Mouse (Mus musculus): ENCODE results near the gene 5330417C22Rik. TPM values are rescaled to one million over a fixed set of nuclear protein-coding genes. Genes with fewer than 3 reads are reported as not detected.
"Not testable (repeated sequence)": the region's sequence is repeated elsewhere in the genome, so short reads cannot be mapped to it uniquely, and the experiment has no call there.

5330417C22Rik gene
- total RNA-seq, 2 experiments from 2014 or later = 1.7 to 1.8 TPM

DNA sequence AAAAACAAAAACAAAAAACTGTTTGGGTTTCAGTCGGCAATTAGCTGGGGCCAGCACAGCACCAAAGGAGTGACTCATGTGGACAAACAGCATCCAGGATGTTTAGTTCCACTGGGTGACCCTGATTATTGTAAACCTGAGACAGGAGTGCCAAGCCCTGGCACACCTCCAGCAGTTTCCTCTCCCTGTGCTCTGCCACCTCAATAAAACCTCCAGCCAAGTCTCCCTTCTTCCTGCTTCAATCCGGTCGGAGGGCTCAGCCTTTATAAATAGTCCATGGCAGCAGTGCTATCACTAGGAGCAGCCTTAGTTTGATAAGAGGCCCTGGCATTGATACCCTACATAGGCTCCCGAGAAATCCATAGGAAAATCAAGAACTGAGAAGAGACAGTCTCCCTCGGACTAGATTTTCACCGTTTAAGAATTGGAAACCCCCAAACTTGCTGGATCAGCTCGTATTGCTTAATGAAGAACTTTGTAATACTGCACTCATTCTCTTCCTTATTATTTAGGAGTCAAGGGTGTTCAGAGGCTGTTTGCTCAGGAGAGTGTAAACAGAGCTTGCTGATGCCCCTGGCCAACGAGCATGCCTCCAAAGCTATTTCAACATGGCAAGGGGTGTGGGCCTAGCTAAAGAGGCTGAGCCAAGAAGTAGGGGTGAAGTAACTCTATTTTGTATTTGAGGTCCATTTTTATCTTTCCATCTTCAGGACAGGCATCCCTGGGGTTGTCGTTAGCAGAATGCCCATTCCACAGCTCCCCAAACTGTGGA, 3.0 kb downstream of the 5330417C22Rik start:
- peak; percentile 68 for DNase-seq

- no peak for DNase-seq
These were observed 7.8 kb downstream of the 5330417C22Rik start for GRCm38 (mm10) chr3:108528489-108528888.

DNA sequence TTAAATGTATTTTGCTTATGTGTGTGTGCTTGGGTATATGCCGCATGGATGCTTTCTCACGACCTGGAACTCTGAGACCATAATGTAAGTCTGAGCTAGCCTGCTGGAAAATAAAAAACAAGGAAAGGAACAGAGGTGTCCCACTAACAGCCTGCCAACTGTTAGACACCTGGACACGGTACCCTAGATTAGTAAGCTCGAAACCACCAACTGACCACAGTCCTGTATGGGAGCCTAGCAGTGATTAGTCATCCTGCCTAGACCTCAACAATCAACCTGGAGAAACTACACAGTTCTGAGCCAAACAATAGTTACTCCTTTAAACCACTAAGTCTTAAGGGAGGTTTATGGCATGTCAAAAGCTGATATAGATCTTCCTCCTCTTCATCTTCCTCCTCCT, 12.9 kb downstream of the 5330417C22Rik start:
- no peak for DNase-seq

- no peak for DNase-seq
These were observed 18.1 kb downstream of the 5330417C22Rik start for GRCm38 (mm10) chr3:108518276-108518675.

DNA sequence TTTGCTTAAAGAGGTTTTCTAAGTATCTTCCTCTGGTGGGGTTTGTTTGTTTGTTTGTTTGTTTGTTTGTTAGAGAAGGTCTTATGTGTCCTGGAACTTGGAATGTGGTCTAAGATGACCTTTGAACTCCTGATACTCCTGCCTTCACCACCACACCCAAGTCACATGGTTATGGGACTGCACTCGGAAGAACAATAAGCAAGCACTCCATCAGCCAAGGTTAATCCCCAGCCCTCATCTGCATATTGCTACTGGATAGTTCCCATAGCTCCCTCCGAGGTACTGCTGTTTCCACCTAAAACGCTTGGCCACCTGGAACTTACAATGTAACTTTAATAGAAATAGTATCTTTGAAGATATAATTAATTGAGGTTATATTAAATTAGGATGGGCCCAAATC, 22.9 kb downstream of the 5330417C22Rik start:
- DNase-seq = no peak

DNA sequence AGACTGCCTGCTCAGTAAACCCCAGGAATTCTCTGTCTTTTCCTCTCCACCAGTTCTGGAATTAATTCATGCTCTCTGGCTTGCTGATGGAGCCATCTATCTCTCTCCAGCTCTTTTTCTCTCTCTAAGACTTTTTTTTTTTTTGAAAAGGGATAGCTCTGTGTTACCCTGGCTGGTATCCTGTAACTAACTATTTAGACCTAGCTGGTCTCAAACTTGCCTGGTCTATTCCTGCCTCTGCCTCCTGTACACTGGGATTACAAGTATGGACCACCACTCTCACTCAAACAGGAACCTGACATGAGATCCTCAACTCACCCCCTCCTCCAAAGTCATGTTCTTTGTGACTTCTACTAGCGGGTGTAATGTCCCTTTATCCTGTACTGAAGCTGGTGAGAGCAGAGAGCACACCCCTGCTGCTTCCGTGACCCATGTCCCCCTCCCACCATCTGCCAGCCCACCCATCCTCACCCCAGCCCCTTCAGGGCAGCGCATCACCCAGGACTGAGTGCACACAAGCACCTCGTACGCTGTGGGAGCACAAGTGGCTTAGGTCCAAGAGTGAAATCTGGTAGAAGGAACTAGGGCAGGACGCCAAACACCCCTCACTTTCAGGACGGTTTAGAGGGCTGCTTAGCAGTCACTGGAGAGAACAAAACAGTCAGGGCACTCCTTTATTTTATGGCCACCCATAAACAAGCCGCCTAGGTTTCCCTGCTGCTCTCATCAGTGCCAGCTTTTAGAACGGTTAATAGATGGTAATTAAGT, 25.4 kb downstream of the 5330417C22Rik start:
- DNase-seq = no peak

GRCm38 (mm10) chr3:108510156-108510555, 26.2 kb downstream of the 5330417C22Rik start:
- DNase-seq = no peak

DNA sequence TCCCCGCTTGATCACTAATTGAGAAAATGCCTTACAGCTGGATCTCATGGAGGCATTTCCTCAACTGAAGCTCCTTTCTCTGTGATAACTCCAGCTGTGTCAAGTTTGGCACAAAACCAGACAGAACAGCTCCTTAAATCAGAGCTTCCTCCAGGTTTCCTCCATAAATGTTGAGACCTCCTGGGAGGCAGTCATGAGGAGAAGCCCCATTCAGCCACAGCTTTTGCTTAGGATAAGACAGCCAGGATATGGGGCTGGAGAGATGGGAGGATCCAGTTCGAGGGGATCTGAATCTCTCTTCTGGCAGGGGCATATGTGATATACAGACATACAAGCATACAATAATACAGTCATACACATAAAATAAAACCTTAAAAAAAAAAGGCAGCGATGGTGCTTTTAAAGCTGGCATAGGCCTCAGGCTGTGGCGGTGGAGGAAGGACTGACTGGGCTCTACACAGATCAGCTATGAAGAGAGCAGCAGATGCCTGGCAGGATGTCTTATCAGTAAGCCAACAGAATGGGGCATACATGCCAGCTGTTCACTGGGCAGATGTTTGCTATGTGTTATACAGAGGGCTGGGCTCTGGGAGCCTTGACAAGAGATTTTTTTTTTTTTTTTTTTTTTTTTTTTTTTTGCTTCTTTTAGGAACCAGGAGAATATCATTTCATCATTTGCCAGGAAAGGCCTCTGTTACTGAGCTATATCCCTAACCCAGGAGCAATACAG, 27.4 kb downstream of the 5330417C22Rik start:
- no peak for DNase-seq

- DNase-seq = no peak
These were observed 32.4 kb downstream of the 5330417C22Rik start for GRCm38 (mm10) chr3:108503908-108504307.

DNA sequence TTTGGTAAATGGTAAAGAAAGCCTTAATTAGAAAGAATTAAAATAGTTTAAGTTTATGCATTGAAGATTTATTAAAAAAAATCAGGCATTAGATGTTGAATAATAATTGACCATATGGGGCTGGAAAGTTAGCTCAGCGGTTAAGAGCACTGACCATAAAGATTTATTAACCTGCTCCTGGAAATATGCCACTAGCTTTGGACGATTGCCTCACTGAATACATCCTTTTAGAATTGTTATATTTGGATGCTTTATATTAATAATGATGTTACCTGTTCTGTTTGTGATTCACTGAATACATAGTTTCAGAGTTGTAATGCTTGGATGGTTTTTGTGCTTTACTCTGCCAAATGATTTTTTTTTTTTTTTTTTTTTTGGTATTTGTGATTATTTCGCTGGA, 34.9 kb downstream of the 5330417C22Rik start:
- DNase-seq = not testable (repeated sequence)

- DNase-seq = no peak
These were observed 36.5 kb downstream of the 5330417C22Rik start for GRCm38 (mm10) chr3:108499826-108500225.

DNA sequence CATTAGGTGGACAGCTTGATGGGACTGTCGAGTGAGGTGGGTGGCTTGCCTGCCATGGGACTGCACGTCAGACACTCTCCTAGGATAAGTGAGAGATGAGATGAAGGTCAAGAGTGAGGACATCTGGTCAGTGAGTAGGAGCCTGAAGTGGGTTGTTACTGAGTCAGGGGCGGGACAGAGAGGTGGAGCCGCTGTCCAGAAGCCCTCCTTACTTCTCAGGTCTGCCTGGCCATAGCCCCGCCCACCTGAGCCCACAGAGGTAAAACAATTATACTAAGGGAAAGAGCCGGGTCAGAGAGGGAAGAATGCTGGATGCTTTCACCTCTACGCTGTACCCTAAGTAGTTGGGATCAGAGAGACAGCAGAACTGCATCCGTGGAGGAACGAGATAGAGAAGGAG, 38.7 kb downstream of the 5330417C22Rik start:
- no peak for DNase-seq

GRCm38 (mm10) chr3:108495486-108495885, 40.9 kb downstream of the 5330417C22Rik start:
- no peak for DNase-seq

- peak; percentile 23 for DNase-seq
These were observed 41.4 kb downstream of the 5330417C22Rik start for GRCm38 (mm10) chr3:108494861-108495474.

DNA sequence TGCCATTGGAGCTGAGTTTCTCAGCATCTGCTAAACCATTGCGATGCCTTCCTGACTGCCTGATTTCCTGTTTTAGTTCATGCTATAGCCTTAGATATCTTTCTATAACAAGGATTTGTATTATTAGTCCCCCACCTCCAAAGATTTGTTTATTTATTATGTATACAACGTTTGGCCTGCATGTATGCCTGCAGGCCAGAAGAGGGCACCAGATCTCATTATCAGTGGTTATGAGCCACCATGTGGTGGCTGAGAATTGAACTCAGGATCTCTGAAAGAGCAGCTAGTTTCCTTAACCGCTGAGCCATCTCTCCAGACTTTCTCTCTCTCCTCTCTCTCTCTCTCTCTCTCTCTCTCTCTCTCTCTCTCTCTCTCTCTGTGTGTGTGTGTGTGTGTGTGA, 46.4 kb downstream of the 5330417C22Rik start:
- DNase-seq = no peak

GRCm38 (mm10) chr3:108484749-108485148, 51.6 kb downstream of the 5330417C22Rik start:
- DNase-seq = no peak

DNA sequence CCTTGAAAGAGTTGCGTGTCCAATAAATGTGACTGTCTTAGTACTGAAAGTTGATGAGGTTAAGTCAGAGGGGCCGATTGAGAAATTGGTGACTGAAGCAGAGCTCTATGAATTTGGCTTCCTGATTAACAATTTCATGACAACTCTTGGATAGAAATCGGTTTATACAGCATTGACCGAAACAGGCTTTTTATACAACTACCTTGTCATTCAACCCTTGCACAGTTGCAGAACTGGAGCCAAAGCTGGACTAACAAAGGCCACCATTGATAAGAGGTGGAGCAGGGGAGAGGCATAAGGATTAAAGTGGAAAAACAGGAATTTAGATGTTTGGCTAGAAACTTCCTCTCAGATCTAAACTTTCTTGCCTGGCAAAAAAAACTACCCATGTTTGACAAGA, 57.5 kb downstream of the 5330417C22Rik start:
- no peak for DNase-seq

GRCm38 (mm10) chr3:108476761-108477619, 59.3 kb downstream of the 5330417C22Rik start:
- peak; percentile 75 for DNase-seq

- no peak for DNase-seq
These were observed 60.8 kb downstream of the 5330417C22Rik start for GRCm38 (mm10) chr3:108475496-108475895.

DNA sequence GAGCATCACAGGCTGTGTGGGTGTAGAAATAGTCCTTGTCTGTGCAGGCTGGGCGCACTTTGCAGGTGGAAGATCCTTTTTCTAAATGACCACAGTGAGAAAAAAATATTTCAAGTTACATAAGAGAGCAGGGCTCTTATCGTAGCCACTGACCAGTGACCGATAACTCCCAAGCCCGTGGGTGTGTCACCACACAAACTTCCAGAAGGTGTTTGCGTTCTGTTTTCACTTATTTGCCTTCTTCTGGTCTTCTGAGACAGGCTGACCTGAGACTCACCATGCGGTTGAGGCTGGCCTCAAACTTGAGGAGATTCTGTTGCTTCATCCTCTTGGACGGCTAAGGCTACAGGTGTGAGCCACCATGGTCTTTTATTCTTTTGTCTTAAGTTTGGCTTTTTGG, 61.4 kb downstream of the 5330417C22Rik start:
- DNase-seq = no peak

DNA sequence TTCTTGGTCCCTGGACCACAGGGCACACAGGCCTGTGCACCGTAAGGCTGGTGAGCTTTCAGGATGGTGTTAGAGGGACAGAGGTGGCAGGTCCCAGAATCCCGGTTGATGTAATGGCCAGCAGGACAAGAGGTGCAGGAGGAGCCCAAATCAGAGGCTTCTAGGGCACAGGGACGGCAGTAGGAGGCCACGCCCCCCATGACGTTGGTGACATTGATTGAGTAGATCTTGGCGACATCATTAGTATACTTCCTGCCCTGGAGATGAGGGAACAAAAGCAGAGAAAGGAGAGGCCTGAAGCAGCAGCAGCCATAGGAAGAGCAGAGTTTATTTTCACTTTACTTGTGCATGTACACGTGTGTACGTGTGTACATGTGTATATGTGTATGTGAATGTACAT, 68.6 kb downstream of the 5330417C22Rik start:
- peak; percentile 35 for DNase-seq

Measured in adrenal gland, postnatal 10 days (tissue).